Mouse (Mus musculus): Measurements from ENCODE around the gene Adra2a.

Gene Adra2a

DNA sequence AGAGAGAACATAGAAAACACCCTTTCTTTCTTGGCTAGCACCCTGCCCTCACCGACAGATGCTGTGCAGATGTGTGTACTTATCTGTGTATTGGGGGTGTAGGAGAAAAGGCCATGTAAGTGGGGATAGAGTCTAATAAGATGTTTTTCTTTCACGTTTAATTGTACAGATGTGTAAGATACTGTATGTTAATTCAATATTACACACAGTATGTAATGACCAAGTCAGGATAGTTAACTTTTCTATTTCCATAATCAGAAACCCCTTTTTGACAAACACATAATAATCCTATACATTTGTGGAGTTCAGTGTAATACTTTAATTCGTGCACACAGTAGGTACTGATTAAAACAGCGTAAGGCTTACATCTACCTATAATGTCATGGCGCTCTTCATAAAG, at the start of gene Adra2a:
TSS of gene Adra2a (plus strand) at position 301 of the 400 bp plus-strand sequence.
- no peak for DNase-seq (ENCODE audit: low spot score)

DNA sequence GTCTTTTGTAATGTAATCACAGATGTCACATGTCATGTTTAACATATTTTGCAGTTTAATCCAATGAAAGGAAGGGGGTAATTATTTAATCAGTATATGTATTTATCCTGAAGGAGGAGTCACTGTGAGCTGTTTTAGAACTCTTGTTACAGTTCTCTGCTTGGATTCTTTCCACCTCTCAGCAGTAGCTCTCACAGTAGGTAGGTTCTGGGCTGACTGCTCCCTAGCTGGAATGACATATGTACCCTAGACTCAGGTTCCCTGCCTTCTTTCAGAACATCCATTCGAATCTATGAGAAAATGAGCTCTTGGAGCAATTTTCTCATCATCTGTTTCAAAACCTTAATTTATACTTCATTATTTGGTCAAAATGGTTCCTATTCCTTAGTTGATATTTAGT, 49.7 kb upstream of the Adra2a start:
- DNase-seq (ENCODE audit: low spot score), result no peak

DNA sequence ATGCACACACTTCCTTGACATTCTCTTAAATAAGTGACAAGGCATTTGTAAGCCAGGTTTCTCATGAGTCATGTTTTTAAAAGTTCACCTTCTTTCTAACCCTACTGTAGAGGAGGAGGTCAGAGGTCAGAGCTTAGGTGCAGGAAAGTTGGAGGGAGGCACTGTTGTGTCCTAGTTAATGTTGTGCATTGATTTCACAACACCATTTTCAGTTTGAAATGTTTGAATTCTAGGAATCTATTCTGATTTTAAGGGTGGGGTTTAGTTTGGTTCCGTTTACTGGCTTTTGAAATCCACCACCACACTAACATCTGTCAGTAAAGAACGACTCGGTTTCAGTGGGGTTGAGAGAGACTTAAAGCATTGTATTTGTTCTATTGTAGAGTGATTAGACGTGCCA, 33.0 kb upstream of the Adra2a start:
- DNase-seq (ENCODE audit: low spot score), result no peak

DNA sequence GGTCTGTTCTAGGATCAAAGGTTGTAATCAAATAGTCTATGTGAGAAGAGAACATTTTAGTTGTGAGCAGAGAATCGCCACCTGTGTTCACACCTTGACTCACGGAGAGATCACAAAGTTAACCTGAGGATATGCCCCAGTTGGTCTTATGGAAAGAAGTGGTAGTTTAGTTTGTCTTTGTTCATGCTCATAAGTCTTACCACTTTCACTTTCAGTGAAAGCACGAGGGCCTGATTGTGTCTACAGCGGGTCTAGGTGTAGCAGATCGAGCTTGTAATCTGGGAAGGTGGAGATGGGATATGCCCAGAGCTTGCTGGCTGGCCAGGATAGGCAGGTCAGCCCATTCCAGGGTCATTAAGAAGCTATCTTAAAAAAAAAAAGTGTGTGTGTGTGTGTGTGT, 29.0 kb upstream of the Adra2a start:
- DNase-seq (ENCODE audit: low spot score), result no peak

DNA sequence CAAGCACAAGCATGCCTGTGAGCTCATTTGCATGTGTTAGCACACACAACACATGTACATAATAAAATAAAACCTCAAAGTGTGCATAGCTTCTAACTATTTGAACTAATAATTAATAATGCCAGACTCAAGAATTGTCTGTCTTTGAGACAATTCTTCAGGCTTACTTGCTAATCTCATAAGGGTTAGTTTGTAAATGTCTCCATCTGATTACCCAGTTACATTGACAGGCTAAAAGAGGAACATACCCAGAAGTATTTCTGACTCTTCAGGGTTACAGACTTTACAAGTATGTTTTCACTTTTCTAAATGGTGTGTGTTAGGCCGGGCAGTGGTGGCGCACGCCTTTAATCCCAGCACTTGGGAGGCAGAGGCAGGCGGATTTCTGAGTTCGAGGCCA, 28.4 kb upstream of the Adra2a start:
- no peak for DNase-seq (ENCODE audit: low spot score)

DNA sequence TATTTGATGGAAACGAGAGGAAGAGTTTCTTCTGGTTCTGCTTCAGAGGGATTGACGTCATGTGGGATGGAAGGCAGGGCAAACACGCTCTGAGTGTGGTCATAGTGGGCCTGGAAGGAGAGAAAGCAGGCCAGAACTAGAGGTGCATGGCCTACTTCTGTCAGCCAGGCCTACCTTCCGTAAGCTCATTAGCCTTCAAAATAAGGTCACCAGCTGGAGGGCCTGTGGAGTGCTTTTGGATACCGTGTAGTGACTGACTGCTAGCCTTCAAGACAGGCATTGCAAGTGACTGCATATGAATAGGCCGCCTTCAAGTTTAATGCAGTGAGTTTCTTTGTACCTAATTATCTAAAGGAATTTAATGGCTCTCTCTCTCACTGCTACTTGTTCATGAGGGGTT, 8.9 kb upstream of the Adra2a start:
- no peak for DNase-seq (ENCODE audit: low spot score)

DNA sequence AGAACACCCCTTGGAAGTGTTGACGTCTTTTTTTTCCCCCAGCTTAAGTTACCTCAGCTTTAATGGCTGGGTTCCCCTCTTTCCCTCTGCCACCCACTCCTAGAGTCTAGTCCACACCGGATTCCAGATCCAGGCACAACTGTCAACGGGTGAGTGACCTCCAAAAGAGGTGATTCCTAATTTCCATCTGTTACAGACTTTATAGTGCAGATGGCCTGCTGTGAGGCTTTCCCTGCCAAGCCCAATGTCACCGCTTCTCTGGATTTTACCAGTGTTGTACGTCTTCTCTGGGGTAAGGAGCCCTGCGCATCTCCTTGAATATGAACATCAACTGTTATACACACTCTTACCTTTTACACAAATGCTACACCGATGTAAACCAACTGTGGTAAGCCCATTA, 4.5 kb upstream of the Adra2a start:
- no peak for DNase-seq (ENCODE audit: low spot score)

DNA sequence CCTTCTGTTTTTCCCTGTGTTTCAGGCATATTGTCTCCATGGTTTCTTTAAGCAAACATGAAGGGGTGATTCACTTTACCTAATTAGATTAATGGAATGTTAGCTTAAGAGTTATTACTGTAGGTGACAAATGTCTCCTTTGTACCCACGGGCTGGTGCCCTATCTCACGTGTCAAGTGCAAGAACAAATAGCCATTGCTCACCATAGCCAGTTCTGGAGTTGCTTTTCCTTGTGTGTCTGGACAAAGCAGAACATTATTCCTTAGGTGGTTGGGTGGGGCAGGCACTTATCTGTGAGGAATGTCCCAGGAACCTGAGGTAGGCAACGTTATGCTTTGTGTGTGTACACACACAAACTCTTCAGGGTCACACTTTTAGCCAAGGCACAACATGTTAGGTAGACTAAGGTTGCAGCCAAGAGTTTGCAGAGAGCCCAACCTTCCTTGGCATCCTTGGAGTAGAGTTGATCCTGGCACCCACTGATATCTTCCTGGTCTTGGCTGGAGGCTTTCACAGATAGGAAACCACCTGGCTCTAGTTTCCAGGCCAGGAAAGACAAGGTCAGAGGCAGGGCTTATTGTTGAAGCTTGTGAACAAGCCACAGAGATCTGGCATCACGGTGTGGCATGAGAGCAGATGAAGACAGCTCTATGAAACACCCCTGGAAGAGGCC, 3.5 kb upstream of the Adra2a start:
- DNase-seq (ENCODE audit: low spot score), result no peak

DNA sequence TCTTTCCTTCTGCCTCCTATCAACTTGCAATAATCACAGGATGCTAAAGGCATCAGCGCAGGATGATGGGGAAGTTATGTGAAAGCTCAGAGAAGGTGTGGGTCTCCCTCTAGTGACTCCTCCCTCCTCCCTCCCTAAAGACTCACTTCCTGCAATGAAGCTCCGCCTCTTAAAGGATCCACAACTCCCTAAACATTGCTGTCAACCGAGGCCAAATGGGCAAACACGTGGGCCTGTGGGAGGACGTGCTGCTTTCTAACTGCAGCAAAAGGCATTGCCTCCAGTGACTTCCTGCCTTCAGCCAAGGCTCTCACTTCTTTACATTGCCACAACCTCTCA, 3.0 kb upstream of the Adra2a start:
- DNase-seq (ENCODE audit: low spot score), result no peak

DNA sequence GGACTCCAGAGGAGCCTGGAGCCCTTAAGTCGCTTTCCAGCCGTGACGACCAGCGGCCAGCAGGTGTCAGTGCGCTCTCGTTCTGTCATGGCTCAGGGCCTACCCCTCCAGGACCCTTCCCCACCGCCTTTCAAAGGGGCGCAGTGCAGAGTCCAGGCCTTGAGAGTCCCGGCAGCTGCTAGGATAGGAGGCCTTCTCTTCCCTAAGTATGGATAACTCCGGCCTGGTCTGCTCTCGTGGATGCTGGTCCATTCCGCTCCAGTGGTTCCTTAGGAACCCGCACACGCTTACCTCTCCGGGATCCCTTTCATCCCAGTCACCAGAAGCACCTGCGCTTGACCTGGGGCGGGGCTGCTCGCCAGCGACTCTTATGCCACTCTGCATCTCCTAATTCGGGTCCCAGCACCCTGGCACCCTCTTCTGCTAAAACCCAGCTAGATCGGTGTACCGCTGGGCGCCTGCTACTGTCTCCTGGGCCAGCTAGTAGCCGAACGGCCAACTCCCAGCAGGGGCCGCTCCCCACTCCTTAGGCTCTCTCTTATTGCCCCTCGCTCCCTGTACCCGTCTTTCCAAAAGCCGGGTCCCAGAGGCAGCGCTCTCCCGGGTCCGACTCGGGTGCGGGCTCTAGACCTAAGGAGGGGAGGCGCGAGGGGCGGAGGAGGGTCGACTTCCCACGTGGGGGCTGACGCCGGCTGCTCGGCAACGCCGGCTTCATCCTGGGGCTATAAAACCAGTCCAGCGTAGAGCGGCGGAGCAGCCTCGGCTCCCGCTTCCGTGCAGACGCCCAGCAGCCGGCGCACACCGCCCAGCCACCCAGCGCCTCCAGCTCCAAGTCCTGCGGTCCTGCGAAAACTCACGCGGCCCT, 788 bp downstream of the Adra2a start:
- DNase-seq (ENCODE audit: low spot score), result peak; percentile 18

DNA sequence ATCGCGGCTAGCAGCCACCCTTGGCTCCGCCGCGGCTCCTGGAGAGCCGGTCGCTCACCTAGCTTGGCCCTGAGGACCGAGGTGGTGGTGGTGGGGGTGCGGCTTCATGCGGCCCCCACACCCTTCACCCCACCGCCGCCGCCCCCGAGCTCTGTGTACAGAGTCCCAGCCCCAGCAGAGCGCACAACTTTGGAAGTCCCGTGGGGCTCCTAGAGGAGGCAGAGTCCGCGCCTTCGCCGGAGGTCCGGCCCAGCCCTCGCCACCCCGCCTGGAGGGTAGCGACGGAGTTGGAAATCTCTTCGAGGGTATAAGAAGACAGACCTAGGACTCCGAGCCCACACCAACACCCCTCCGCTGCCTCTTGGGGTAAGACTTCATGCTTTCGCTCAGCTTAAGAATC, 1.5 kb downstream of the Adra2a start:
- peak; percentile 16 for DNase-seq (ENCODE audit: low spot score)

DNA sequence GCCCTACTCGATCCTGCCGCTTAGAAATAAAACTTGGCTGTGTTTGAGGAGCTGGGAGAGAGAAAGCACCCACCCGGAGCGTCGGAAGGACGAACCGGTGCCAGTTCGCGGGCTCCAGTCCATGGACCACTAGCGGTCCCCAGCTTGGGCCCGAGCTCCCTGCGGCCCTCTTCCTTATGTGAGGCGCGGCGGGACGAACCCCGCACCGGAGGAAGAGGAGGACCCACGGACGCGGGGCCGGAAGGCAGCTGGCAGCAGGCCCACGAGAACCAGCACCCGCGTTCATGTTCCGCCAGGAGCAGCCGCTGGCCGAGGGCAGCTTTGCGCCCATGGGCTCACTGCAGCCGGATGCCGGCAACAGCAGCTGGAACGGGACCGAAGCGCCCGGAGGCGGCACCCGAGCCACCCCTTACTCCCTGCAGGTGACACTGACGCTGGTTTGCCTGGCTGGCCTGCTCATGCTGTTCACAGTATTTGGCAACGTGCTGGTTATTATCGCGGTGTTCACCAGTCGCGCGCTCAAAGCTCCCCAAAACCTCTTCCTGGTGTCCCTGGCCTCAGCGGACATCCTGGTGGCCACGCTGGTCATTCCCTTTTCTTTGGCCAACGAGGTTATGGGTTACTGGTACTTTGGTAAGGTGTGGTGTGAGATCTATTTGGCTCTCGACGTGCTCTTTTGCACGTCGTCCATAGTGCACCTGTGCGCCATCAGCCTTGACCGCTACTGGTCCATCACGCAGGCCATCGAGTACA, 2.2 kb downstream of the Adra2a start:
- DNase-seq (ENCODE audit: low spot score), result peak; percentile 16

DNA sequence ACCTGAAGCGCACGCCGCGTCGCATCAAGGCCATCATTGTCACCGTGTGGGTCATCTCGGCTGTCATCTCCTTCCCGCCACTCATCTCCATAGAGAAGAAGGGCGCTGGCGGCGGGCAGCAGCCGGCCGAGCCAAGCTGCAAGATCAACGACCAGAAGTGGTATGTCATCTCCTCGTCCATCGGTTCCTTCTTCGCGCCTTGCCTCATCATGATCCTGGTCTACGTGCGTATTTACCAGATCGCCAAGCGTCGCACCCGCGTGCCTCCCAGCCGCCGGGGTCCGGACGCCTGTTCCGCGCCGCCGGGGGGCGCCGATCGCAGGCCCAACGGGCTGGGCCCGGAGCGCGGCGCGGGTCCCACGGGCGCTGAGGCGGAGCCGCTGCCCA, 2.7 kb downstream of the Adra2a start:
- no peak for DNase-seq (ENCODE audit: low spot score)

DNA sequence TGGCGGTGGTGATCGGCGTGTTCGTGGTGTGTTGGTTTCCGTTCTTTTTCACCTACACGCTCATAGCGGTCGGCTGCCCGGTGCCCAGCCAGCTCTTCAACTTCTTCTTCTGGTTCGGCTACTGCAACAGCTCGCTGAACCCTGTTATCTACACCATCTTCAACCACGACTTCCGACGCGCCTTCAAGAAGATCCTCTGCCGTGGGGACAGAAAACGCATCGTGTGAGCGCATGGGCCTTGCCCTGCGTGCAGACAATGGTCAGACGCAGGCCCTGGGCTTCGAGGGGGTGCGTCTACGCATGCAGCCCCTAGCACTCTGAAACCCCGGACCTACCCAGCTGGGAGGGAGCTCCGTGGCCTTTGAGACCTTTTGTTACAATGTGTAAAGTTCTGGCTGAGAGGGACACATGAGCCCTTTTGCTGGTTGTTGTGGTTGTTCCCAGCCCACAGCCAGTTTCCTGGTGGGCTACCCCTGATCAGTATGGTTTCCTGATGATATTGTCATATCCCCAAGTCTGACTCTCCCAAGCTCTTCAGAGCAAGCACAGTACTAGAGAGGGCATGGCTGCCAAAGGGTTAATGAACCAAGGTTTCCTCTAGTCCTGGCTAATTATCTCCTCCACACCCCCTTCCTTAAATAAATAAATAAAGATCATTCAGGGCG, 3.6 kb downstream of the Adra2a start:
- DNase-seq (ENCODE audit: low spot score), result peak; percentile 35

DNA sequence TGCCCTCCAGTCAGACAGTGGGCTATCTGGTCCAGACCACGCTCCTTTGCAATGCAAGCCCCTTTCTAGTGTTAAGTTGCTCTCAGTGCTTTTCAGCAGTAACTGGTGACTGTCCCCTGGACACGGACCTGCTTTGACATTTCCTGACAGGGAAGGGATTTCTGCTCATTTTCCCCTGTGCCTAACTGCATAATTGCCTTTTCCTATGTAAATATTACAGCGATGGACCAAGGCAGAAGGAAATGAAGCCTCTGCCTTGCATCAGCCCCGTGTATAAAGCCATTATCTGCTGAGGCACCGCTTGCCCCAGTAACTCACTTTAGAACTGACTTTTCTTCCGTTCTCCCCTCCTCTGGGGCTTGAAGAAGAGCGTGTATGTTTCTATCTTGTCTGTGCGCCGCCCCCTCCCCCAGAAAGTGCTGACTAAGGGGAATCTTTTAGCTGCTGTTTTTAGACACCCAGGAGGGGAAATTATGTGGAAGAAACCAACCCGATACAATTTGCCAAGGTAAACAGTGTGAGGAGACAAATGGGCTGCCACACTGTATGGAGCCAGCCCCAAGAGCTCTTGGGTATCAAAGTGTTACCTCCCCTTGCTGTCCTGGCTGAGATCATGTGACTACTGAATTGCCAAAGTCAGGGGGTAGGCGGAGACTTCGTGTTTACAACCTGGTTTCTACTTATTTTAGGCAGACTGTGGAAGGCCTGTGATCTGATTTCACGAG, 4.4 kb downstream of the Adra2a start:
- DNase-seq (ENCODE audit: low spot score), result no peak

DNA sequence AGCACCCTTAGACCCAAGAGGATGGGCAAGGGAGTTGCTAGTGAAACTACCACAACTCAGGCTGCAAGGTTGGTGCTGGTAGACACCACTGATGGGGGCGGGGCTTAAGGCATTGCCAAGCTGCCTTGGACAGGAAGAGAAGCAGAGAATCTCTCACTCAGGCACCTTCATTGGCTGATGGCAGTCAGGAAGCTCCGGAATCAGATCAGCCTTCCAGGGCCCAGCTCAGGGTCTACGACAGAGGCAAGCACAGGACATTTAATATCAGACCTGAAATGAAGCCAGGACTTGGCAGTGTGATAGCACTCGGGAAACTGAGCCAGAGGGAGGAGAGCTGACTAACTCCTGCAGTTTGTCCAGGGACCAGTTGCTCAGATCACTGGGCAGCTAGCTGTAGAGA, 7.7 kb downstream of the Adra2a start:
- no peak for DNase-seq (ENCODE audit: low spot score)

DNA sequence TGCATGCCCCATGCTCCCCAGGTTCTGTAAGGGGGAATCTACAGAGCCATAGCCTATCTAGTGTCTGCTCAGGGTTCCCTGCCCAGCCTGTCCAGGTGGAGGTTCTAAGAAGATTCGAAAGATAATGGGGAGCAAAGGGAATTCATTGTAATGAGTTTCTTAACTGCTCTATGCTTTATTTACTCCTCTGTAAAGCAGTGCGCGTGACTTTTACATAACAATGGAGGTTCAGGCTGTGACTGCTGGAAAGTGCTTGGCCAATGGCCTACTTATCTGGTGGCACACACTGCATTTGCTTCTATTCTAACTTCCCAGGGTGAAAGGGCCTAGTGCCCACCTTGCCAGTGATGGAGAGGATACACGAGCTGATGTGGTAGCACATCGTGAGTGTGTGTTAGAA, 11.9 kb downstream of the Adra2a start:
- DNase-seq (ENCODE audit: low spot score), result no peak

DNA sequence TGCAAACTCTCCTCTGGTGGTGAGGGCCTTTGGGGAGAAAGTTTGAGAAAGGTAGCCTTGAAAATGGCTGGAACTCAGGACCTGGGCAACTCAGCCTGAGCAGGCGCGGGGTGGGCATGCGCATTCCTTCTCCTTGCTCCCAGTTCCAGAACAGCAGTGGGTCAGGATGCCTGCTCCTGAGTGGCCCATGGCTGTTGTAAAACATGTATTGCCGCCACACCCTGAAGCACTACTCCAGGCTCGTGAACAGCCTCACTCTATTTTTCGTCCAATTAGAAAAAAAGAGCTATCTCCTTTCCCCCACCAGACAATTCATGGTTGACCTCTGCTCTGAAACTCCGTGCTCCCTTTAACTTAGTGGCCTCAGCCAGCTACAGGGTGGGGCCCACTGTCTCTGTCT, 24.5 kb downstream of the Adra2a start:
- no peak for DNase-seq (ENCODE audit: low spot score)

DNA sequence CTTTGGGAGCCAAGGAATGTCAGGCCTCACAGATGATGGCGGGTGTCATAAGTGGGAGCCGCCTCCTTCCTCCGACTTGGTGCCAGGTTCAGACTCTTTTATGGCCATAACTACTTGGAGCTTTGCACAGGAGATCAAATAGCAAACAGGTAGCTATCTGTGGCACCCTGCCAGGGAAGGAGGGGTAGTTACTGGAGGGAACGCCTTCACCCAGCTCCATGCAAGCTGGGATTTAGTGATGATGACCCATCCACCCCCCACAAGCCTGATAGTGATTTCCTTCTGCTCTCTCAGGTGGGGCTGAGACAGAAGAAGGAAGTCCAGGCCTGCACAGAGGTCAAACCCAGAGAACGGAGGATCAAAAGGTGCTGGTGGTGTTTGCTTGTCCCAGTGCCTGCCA, 26.6 kb downstream of the Adra2a start:
- no peak for DNase-seq (ENCODE audit: low spot score)

DNA sequence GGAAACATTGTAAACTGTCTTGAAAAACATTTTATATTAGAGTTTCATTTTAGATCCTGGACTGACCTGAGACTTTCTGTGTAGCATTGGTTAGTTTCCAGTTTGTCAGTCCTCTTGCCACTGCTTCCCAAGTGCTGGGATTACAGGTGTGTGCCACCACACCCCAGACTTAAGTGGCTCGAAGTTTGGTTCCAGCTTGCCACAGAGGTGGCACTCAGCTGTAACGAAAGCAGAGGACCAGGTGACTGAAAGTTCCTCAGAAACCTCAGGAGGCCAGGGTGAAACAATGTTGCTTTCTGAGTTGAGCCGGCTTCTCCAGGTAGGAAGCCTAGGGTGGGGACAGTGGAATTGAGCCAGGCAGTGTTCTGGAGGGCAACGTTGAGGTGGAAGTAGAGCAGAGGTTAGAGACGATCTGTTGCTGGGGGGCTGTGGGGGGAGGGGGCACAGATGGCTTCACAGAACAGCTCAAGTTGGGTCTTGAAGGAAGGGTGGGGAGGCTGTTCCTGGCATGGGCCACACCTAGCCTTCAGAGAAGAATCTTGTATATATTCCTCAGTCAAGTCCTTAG, 28.4 kb downstream of the Adra2a start:
- DNase-seq (ENCODE audit: low spot score), result no peak
